Mouse (Mus musculus): Measurements from ENCODE around the gene Gm47289.

DNA sequence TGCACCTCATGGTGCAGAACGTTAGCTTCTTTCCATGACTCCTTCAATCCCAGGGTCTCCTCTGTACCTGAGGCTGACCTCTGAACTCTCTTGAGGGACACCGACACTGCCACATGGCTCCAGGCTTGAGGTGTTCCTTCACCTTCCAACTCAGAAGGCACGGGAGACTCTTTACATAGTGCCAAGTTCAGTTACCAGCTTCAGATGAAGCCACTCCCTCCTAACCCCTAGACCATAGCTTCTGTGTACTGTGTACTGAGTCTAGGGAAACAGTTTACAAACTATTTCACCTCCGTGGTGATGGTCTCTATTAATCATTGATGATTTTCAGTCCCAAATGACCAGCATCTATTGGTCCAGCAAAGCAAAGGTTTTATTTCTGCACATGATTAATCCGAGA, 42.7 kb downstream of the Gm47289 start:
- TF ChIP-seq EP300 (IDR thresholded peaks at IDR 0.05; ENCODE audit: insufficient read depth, low read depth, low read length) = no peak
- TF ChIP-seq POLR2A (IDR thresholded peaks at IDR 0.05; ENCODE audit: insufficient read depth, low read depth, low read length) = no peak
- no peak for TF ChIP-seq CTCF (IDR thresholded peaks at IDR 0.05)
